Mouse (Mus musculus) neural tube, embryonic 15.5 days (tissue): ENCODE data around the gene Stoml1. TPM values are rescaled to one million over a fixed set of nuclear protein-coding genes. Genes with fewer than 3 reads are reported as not detected.
"Not testable (repeated sequence)": the region's sequence is repeated elsewhere in the genome, so short reads cannot be mapped to it uniquely, and the experiment has no call there.

Experiments used
- ATAC-seq: fragments of 200-750 bp; cut with Nextera tagmentation; 2 replicates; pipeline ENCODE4 v1.8.0; 2017; ENCODE audit warnings: mild to moderate bottlenecking, moderate TSS enrichment, moderate library complexity; ENCODE audit not compliant: low FRiP score
- H3K27ac ChIP-seq: fragments of 300-500 bp; sonication (generic); replicated peaks from 2 replicates; pipeline ENCODE4 v1.5.1; 2015; ENCODE audit warnings: mild to moderate bottlenecking, inconsistent platforms
- H3K27me3 ChIP-seq: fragments of 300-500 bp; sonication (generic); replicated peaks from 2 replicates; pipeline ENCODE4 v1.6.1; 2015; ENCODE audit warnings: inconsistent platforms
- H3K36me3 ChIP-seq: fragments of 300-500 bp; sonication (generic); 2 replicates; pipeline ENCODE4 v1.6.1; 2015; ENCODE audit warnings: inconsistent platforms
- H3K4me1 ChIP-seq: fragments of 300-500 bp; sonication (generic); 2 replicates; pipeline ENCODE4 v1.6.1; 2015; ENCODE audit warnings: inconsistent platforms
- H3K4me2 ChIP-seq: fragments of 300-500 bp; sonication (generic); 2 replicates; pipeline ENCODE4 v1.6.1; 2015; ENCODE audit warnings: inconsistent platforms, mild to moderate bottlenecking, moderate library complexity
- H3K4me3 ChIP-seq: fragments of 300-500 bp; sonication (generic); replicated peaks from 2 replicates; pipeline ENCODE4 v1.5.1; 2015; ENCODE audit warnings: mild to moderate bottlenecking, inconsistent platforms
- H3K9ac ChIP-seq: fragments of 300-500 bp; sonication (generic); replicated peaks from 2 replicates; pipeline ENCODE4 v1.6.1; 2015; ENCODE audit warnings: mild to moderate bottlenecking, inconsistent platforms
- H3K9me3 ChIP-seq: fragments of 300-500 bp; sonication (generic); replicated peaks from 2 replicates; pipeline ENCODE4 v1.6.1; 2016; ENCODE audit warnings: inconsistent platforms
- WGBS: fragments of 180-500 bp; shearing (Covaris S2); methylation state at CpG from one replicate; pipeline ENCODE4 v1.1.7; 2015; ENCODE audit warnings: mixed read lengths; 5-methylcytosine and 5-hydroxymethylcytosine counted together
- polyA plus RNA-seq: library from polyadenylated mRNA; unstranded; fragments of >200 nt; fragmentation: Nextera tagmentation; extraction: Ambion mirVana; gene quantifications from 2 replicates; pipeline ENCODE4 v1.2.1, GENCODE M21; 2015

The Stoml1 gene
- polyA plus RNA-seq, 1 experiment from 2014 or later: 136 TPM

GRCm38 (mm10) chr9:58246083-58246591, 6.8 kb upstream of the Stoml1 start:
- Histone ChIP-seq H3K4me2 (no peak overlapping the region), H3K9me3 (no peaks in the 10 kb centered on the region), H3K9ac (no peak overlapping the region), H3K27me3 (no peaks in the 10 kb centered on the region), H3K4me1 (peaks cover 49% of the 10 kb centered on the region), H3K27ac (no peak overlapping the region), H3K36me3 (no peaks in the 10 kb centered on the region), H3K4me3 (no peak overlapping the region)
- ATAC-seq: no peak
- WGBS: 45% methylated on average over 4 of the region's 4 CpGs

- Histone ChIP-seq H3K9me3 (no peaks in the 10 kb centered on the region), H3K9ac (peak overlapping the region; percentile 36; the same call in 1 of the 2 replicates), H3K27me3 (no peaks in the 10 kb centered on the region), H3K27ac (peak overlapping the region; percentile 34; the same call in 1 of the 2 replicates), H3K4me3 (peak overlapping the region; percentile 10; the same call in 1 of the 2 replicates), H3K4me2 (peak overlapping the region; percentile 49), H3K4me1 (peaks cover 38% of the 10 kb centered on the region), H3K36me3 (no peaks in the 10 kb centered on the region)
- ATAC-seq: peak; percentile 62; the same call in 1 of the 2 replicates
- 13% methylated on average over 25 of the region's 25 CpGs for WGBS
Measured at GRCm38 (mm10) chr9:58247064-58247759, 5.8 kb upstream of the Stoml1 start.

- no peaks in the 10 kb centered on the region for H3K27me3 ChIP-seq
- H3K9ac ChIP-seq: no peak overlapping the region
- no peaks in the 10 kb centered on the region for H3K36me3 ChIP-seq
- peak overlapping the region; percentile 38 for H3K4me3 ChIP-seq
- no peaks in the 10 kb centered on the region for H3K9me3 ChIP-seq
- WGBS: 46% methylated on average over 7 of the region's 7 CpGs
- peaks cover 29% of the 10 kb centered on the region for H3K4me1 ChIP-seq
- no peak for ATAC-seq
- no peak overlapping the region for H3K27ac ChIP-seq
- peak overlapping the region; percentile 58 for H3K4me2 ChIP-seq
Measured at GRCm38 (mm10) chr9:58248746-58249413, 4.1 kb upstream of the Stoml1 start.

- WGBS: 1% methylated on average over 16 of the region's 16 CpGs
- peak within 1 kb of the TSS; percentile 58 for H3K4me2 ChIP-seq
- peak within 1 kb of the TSS; percentile 46; the same call in 1 of the 2 replicates for H3K27ac ChIP-seq
- no peaks in the 10 kb centered on the region for H3K36me3 ChIP-seq
- no peak for ATAC-seq
- peak within 1 kb of the TSS; percentile 44 for H3K9ac ChIP-seq
- no peaks in the 10 kb centered on the region for H3K27me3 ChIP-seq
- peaks cover 37% of the 10 kb centered on the region for H3K4me1 ChIP-seq
- H3K9me3 ChIP-seq: no peaks in the 10 kb centered on the region
- H3K4me3 ChIP-seq: peak within 1 kb of the TSS; percentile 38
Measured at GRCm38 (mm10) chr9:58249592-58250192, 3.3 kb upstream of the Stoml1 start, which contains the start of gene Pml. TSS of gene Pml (minus strand) at chr9:58249786.

- Histone ChIP-seq H3K9me3 (no peaks in the 10 kb centered on the region), H3K36me3 (0 out of 2 replicates have a peak, but pooled peaks cover under 1% of the 10 kb centered on the region), H3K4me2 (peak overlapping the region; percentile 58), H3K27ac (peak overlapping the region; percentile 46; the same call in 1 of the 2 replicates), H3K4me3 (no peak overlapping the region), H3K4me1 (peaks cover 40% of the 10 kb centered on the region), H3K27me3 (no peaks in the 10 kb centered on the region), H3K9ac (no peak overlapping the region; the same call in 1 of the 2 replicates)
- no peak for ATAC-seq
- WGBS: 77% methylated on average over 8 of the region's 8 CpGs
Measured at GRCm38 (mm10) chr9:58250322-58250721, 2.6 kb upstream of the Stoml1 start.

DNA sequence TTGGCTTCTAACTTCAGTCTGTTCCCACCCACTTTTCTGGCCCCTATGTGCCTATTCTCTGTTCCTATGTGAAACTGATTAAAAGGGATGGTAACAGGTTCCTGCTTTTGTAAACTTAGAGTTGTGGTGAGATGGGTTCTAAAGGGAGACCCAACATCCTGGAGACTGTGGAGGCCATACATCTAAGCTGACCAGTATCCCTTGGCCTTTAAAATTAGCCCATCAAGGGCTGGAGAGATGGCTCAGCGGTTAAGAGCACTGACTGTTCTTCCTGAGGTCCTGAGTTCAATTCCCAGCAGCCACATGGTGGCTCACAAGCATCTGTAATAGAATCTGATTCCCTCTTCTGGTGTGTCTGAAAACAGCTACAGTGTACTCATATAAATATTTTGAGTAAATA, 2.2 kb upstream of the Stoml1 start:
- H3K9me3 ChIP-seq, H3K27ac ChIP-seq, H3K36me3 ChIP-seq, H3K4me2 ChIP-seq, ATAC-seq, H3K9ac ChIP-seq, H3K4me3 ChIP-seq, H3K27me3 ChIP-seq: not testable (repeated sequence)
- H3K4me1 ChIP-seq: peaks cover 40% of the 10 kb centered on the region
- 96% methylated on average over 1 of the region's 1 CpGs for WGBS

DNA sequence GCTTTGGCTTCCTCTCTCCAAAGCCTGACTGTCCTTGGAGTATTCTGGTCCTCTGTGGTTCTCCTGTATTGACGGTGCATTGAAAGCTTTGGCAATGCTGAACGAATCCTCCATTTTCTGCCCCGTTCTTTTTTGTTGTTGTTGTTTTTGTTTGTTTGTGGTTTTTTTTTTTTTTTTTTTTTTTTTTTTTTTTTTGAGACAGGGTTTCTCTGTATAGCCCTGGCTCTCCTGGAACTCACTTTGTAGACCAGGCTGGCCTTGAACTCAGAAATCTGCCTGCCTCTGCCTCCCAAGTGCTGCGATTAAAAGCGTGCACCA, 800 bp downstream of the Stoml1 start:
- 78% methylated on average over 5 of the region's 5 CpGs for WGBS
- not testable (repeated sequence) for ATAC-seq, H3K27me3 ChIP-seq, H3K9me3 ChIP-seq
- H3K36me3 ChIP-seq: peaks cover 32% of the 10 kb centered on the region
- H3K4me3 ChIP-seq: peak overlapping the region; percentile 94
- peak overlapping the region; percentile 84 for H3K27ac ChIP-seq
- H3K4me2 ChIP-seq: peak overlapping the region; percentile 86
- peaks cover 31% of the 10 kb centered on the region for H3K4me1 ChIP-seq
- peak overlapping the region; percentile 89 for H3K9ac ChIP-seq

- ATAC-seq: no peak
- peaks cover 38% of the 10 kb centered on the region for H3K36me3 ChIP-seq
- H3K9ac ChIP-seq: no peak overlapping the region
- H3K4me1 ChIP-seq: peaks cover 17% of the 10 kb centered on the region
- H3K4me2 ChIP-seq: no peak overlapping the region
- 44% methylated on average over 2 of the region's 2 CpGs for WGBS
- H3K27ac ChIP-seq: no peak overlapping the region
- H3K4me3 ChIP-seq: no peak overlapping the region
- no peaks in the 10 kb centered on the region for H3K27me3 ChIP-seq
- H3K9me3 ChIP-seq: no peaks in the 10 kb centered on the region
Measured at GRCm38 (mm10) chr9:58255105-58255504, 2.1 kb downstream of the Stoml1 start.

- no peak for ATAC-seq
- H3K4me1 ChIP-seq: peaks cover 15% of the 10 kb centered on the region
- H3K4me2 ChIP-seq: no peak overlapping the region
- 90% methylated on average over 10 of the region's 10 CpGs for WGBS
- no peak overlapping the region for H3K9ac ChIP-seq
- H3K9me3 ChIP-seq: no peaks in the 10 kb centered on the region
- H3K27me3 ChIP-seq: no peaks in the 10 kb centered on the region
- H3K36me3 ChIP-seq: peaks cover 46% of the 10 kb centered on the region
- no peak overlapping the region for H3K27ac ChIP-seq
- no peak overlapping the region for H3K4me3 ChIP-seq
Measured at GRCm38 (mm10) chr9:58255704-58256685, 3.0 kb downstream of the Stoml1 start.

GRCm38 (mm10) chr9:58262507-58262906, 9.5 kb downstream of the Stoml1 start:
- ATAC-seq: no peak
- no peak overlapping the region for H3K27ac ChIP-seq
- H3K4me2 ChIP-seq: no peak overlapping the region
- H3K27me3 ChIP-seq: no peaks in the 10 kb centered on the region
- peaks cover 44% of the 10 kb centered on the region for H3K36me3 ChIP-seq
- H3K4me3 ChIP-seq: no peak overlapping the region
- whole genome bisulfite sequencing: 97% methylated on average over 5 of the region's 5 CpGs
- no peak overlapping the region for H3K9ac ChIP-seq
- H3K9me3 ChIP-seq: no peaks in the 10 kb centered on the region
- H3K4me1 ChIP-seq: no peaks in the 10 kb centered on the region

- peaks cover 24% of the 10 kb centered on the region for H3K36me3 ChIP-seq
- 73% methylated on average over 3 of the region's 3 CpGs for WGBS
Measured at GRCm38 (mm10) chr9:58265368-58265767, 12.4 kb downstream of the Stoml1 start.

More at GRCm38 (mm10) chr9:58265368-58265767, 12.4 kb downstream of the Stoml1 start:
- H3K27me3 ChIP-seq: no peaks in the 10 kb centered on the region
- H3K9ac ChIP-seq: no peak overlapping the region
- no peaks in the 10 kb centered on the region for H3K4me1 ChIP-seq
- H3K4me3 ChIP-seq: no peak overlapping the region
- H3K9me3 ChIP-seq: no peaks in the 10 kb centered on the region
- no peak overlapping the region for H3K27ac ChIP-seq
- H3K4me2 ChIP-seq: no peak overlapping the region
- no peak for ATAC-seq
